Mouse (Mus musculus) spleen, adult 2 months (tissue): ENCODE measurements around the gene Zdhhc1.

Experiments used
- CTCF ChIP-seq: fragments of 200-500 bp; IDR thresholded peaks from 2 replicates; pipeline ENCODE4 v1.5.1; 2011; ENCODE audit warnings: mild to moderate bottlenecking, inconsistent platforms; ENCODE audit not compliant: insufficient read depth, insufficient read length, insufficient replicate concordance; ENCODE audit errors: extremely low read depth
- POLR2A ChIP-seq: fragments of 200-500 bp; IDR thresholded peaks from 2 replicates; pipeline ENCODE4 v1.6.1; 2011; ENCODE audit warnings: low read depth, low read length, inconsistent platforms

DNA sequence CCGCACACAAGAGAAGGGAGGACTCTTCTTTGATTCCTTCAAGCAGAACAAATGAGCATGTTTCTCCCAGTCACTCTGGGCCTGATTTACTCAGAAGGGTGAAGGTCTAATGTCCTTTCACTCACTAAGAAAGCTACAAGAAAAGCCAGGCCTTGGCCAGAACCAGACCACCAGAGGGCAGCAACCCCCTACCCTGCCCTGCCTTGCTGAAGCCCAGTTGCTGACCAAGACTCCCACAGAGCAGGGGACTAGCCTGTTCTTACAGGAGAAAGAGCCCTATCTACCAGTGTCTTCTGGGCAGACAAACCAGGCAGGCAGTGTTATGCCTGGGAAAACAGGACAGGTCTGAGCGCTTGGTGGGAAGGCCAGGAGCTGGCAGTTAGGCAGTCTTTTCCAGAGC is 12.3 kb downstream of the Zdhhc1 start:
- peak; percentile 40; the same call in 1 of the 2 replicates for TF ChIP-seq CTCF
- no peak for TF ChIP-seq POLR2A
